Mouse (Mus musculus): Measurements from ENCODE around the gene Glul.

GRCm38 (mm10) chr1:153893746-153894145 is 6.0 kb upstream of the Glul start:
- TF ChIP-seq CTCF (IDR thresholded peaks at IDR 0.05; ENCODE audit: extremely low read depth, insufficient read depth, insufficient read length, insufficient replicate concordance): no peak
- TF ChIP-seq POLR2A (IDR thresholded peaks at IDR 0.05; ENCODE audit: low read depth, low read length): no peak
